Mouse (Mus musculus): ENCODE data around the gene Gper1. TPM values are rescaled to one million over a fixed set of nuclear protein-coding genes. Genes with fewer than 3 reads are reported as not detected.

The Gper1 gene
- polyA plus RNA-seq, 1 experiment = 5.7 TPM

DNA sequence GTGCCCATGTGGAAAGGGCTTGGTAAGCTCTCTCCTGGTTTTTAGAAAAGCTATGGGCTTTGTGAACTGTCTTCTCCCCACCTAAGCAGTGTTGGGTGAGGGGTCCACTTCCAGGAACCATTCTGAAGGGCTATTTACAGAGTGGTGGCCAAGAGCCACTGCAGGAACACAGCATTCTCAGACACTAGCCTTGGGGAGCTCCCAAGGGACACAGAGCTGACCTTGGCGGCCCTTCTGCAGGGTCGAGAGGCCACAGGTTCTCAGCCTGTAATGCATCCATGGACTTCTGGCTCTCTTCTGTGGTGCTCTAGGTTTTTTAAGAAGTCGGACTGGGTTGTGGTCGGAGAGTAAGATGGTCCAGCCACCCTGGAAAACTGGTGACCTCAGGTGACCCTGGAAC, 12.9 kb upstream of the Gper1 start:
- no peak for DNase-seq (ENCODE audit: extremely low spot score in 1 of 2, low spot score in 1 of 2)

- DNase-seq (ENCODE audit: extremely low spot score in 1 of 2, low spot score in 1 of 2) = no peak
Measured at GRCm38 (mm10) chr5:139411117-139411516, 11.8 kb upstream of the Gper1 start.

GRCm38 (mm10) chr5:139411665-139412314, 11.2 kb upstream of the Gper1 start:
- no peak for DNase-seq (ENCODE audit: extremely low spot score in 1 of 2, low spot score in 1 of 2)

DNA sequence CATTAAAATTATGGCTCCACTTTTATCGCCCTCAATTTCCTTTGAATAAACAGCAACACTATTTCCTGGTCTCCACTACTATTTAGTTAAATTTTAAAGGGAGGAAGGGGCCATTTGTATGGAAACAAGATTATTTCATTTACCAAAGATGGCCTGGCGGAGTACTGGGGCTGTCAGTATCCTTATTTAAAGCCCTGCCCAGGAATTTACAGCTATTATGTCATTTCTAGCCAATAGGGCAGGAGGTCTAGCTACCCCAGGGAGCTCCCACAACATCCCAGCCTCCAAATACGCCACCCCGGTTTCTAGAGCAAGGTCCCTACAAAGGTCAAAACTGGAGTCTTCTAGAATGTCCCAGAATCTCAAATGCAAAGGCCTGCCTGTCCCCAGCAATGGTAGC, 9.4 kb upstream of the Gper1 start:
- DNase-seq (ENCODE audit: extremely low spot score in 1 of 2, low spot score in 1 of 2) = no peak

DNA sequence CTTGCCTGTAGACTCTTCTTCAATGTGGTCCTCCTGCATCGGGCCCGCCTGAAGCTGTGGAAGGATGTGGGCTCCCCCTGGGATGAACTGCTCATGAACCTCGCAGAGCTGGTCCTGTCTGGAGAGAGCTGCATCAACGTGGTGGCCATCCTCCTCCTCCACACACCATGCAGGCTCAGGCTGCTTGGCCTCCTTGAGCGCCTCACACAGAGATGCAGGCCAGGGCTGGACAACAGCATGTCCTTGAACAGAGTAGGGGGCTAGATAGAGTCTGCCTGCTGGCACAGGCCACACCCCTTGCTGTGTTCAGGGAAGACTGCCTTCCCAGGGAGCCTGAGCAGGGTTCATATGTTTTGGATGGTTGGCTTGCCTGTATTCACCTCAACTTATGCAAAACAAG, 8.0 kb upstream of the Gper1 start:
- DNase-seq (ENCODE audit: extremely low spot score in 1 of 2, low spot score in 1 of 2) = no peak

GRCm38 (mm10) chr5:139416942-139417341, 6.0 kb upstream of the Gper1 start:
- no peak for DNase-seq (ENCODE audit: extremely low spot score in 1 of 2, low spot score in 1 of 2)

DNA sequence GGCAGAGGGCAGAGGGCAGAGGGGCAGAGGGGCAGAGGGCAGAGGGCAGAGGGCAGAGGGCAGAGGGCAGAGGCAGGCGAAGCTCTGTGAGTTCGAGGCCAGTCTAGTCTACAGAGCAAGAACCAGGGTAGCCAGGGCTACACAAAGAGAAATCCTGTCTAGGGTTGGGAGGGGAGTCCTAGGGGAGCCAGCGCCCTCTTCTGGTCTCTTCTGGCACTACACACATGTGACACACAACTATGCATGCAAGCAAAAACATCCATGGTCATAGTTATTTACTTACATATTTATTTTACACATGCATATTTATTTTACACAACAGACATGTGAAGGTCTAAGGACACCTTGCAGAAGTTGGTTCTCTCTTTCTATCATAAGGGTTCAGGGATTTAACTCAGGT, 5.5 kb upstream of the Gper1 start:
- DNase-seq (ENCODE audit: extremely low spot score in 1 of 2, low spot score in 1 of 2) = no peak

DNA sequence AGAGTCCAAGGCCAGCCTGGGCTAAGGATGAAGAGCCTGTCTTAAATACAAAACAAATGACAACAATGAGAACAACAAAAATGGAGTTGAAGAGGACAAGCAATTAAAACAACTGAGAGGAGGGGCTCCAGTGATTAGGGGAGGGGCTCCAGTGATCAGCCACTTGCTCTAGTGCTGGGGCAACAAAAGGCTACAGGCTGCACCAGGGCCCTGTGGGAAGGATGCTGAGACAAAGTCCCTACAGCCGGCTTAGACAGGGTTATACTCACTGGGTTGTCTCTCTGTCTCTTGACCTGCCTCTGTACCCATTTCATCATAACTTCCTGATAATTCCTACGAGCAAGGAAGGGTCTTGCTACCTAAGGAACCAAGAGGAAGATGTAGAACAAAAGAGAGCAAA, 4.8 kb upstream of the Gper1 start:
- DNase-seq (ENCODE audit: extremely low spot score in 1 of 2, low spot score in 1 of 2) = no peak

DNA sequence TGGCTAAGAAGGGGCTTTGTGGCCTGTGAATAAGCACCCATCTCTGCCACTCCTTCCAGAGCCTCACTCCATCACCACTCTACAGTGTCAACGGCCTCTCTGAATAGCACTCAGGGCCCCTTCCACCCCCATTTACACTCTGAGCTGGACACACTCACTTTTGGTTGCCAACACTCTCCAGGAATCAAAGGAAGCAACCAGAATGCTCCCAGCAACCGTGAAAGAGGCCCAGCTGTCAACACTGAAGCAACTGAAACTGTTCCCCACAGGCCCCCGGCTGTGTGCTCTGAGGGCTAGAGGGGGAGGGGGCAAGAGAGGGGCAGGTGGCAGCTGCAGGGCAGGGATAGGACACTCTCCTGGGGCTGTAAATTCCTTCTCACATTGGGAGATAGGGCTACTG, 4.3 kb upstream of the Gper1 start:
- DNase-seq (ENCODE audit: extremely low spot score in 1 of 2, low spot score in 1 of 2) = no peak

DNA sequence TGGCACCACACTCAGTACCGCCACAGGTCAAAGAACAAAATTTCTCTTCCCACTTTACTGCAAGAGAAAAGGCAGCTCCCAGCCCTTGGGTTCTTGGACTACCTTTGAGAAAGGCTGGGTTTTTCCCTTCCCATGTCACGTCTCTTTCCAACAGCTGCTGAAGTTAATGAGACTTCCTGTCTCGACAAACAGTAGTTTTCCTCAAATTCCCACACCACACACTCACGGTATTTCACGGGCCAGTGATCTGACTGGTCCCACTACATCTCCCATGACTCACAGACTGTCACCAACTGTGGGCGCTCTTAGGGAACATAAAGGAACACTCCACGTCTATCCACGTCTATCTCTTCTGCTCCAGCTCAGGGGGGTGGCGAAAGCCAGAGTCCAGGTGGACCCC, 2.2 kb downstream of the Gper1 start:
- DNase-seq (ENCODE audit: extremely low spot score in 1 of 2, low spot score in 1 of 2) = no peak

GRCm38 (mm10) chr5:139427001-139427400, 4.0 kb downstream of the Gper1 start:
- DNase-seq (ENCODE audit: extremely low spot score in 1 of 2, low spot score in 1 of 2) = no peak

DNA sequence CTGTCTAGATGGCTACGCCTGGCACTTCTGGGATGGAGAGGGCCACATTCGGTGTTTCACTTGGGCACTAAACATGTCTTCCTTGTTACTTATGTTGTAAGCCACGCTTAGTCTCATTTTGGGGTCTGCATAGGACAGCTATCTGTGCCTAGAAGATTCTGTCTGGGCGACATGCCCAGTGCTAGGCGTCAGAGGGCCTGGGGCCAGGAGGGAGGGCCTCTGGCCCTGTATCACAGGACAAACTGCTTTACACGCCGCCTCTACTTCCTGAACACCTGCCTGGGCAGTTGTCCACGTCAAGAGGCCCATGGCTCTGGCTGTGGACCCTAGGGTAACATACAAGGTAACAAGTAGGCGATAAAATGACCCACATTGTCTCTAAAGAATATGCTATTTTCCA, 5.0 kb downstream of the Gper1 start:
- DNase-seq (ENCODE audit: extremely low spot score in 1 of 2, low spot score in 1 of 2) = no peak

GRCm38 (mm10) chr5:139429818-139430341, 6.9 kb downstream of the Gper1 start:
- DNase-seq (ENCODE audit: extremely low spot score in 1 of 2, low spot score in 1 of 2) = no peak

DNA sequence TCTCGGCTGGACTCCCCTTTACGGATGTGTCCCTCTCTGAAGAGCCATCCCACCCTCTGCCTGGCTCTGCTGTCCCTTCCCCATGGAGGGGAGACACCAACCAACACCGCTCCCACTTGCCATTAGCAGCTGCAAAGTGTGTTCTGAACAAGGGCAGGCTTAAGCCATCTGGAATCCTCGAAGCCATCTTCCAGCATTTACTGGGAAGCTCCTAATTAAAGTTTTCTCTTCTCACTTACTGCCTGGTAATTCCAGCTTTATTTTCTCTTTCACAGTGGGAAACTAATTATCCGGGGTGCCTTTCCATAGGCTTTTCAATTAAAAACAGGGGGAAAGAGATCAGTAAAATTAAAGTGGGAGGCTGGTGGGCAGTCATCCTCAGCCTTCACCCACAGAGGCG, 9.4 kb downstream of the Gper1 start:
- no peak for DNase-seq (ENCODE audit: extremely low spot score in 1 of 2, low spot score in 1 of 2)

GRCm38 (mm10) chr5:139432747-139433508, 10.0 kb downstream of the Gper1 start:
- DNase-seq (ENCODE audit: extremely low spot score in 1 of 2, low spot score in 1 of 2) = no peak

- no peak for DNase-seq (ENCODE audit: extremely low spot score in 1 of 2, low spot score in 1 of 2)
Measured at GRCm38 (mm10) chr5:139433842-139434568, 11.1 kb downstream of the Gper1 start.

- DNase-seq (ENCODE audit: extremely low spot score in 1 of 2, low spot score in 1 of 2) = peak; percentile 80 to 82
Measured at GRCm38 (mm10) chr5:139434940-139435339, 12.0 kb downstream of the Gper1 start.

DNA sequence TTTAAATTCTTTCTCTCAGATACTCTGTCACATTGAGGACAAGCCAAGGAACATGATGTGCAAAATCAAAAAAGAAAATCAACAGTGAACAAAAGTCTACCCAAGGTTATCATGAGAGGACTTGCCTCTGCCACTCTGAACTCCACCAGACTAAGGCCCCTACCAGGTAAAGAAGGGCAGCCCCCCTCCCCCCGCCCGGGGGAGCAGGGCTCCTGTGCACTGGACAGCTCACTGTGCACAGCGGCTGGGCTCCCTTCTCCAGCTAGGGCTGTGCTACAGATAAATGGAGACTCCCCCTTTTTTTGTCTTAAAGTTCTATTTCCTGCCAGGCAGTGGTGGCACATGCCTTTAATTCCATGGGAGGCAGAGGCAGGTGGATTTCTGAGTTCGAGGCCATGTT, 14.8 kb downstream of the Gper1 start:
- no peak for DNase-seq (ENCODE audit: extremely low spot score in 1 of 2, low spot score in 1 of 2)

GRCm38 (mm10) chr5:139438440-139438839, 15.5 kb downstream of the Gper1 start:
- no peak for DNase-seq (ENCODE audit: extremely low spot score in 1 of 2, low spot score in 1 of 2)

- no peak for DNase-seq (ENCODE audit: extremely low spot score in 1 of 2, low spot score in 1 of 2)
Measured at GRCm38 (mm10) chr5:139440451-139440850, 17.5 kb downstream of the Gper1 start.

GRCm38 (mm10) chr5:139440926-139441725, 18.2 kb downstream of the Gper1 start:
- no peak for DNase-seq (ENCODE audit: extremely low spot score in 1 of 2, low spot score in 1 of 2)
